24 mouse cellular contexts compared by ENCODE assay signal in genomic region chr7:75899517-75899916, GRCm38 (mm10). TPM values are rescaled to one million over a fixed set of nuclear protein-coding genes. Genes with fewer than 3 reads are reported as not detected.
A peak's percentile ranks its signal among the peaks of the same experiment; 100 is the strongest.
DNase-seq lines count a peak whose midpoint lies in the region; ATAC-seq lines count a peak whose summit lies in the region.
"Had no signal": no experiment of that assay in that cellular context is flagged by ENCODE, and none has a peak within 500 bp of the region (broad histone marks: within the 10 kb centered on the region; RNA-seq: fewer than 3 reads in every experiment).

No protein-coding gene starts in this region.

- H3K4me2 ChIP-seq in midbrain, embryonic 11.5 days: no peak overlapping the region
- H3K4me2 ChIP-seq in midbrain, embryonic 14.5 days (ENCODE audit: low read length): no peak overlapping the region
- H3K4me2 ChIP-seq: heart, embryonic 15.5 days; midbrain, embryonic 12.5 days; neural tube, embryonic 13.5 days had no signal

- 46% methylated on average over 8 of the region's 8 CpGs for WGBS in midbrain, embryonic 11.5 days
- WGBS in midbrain, embryonic 14.5 days: 39% methylated on average over 8 of the region's 8 CpGs

- no peaks in the 10 kb centered on the region for H3K36me3 ChIP-seq in midbrain, embryonic 11.5 days (ENCODE audit: control insufficient read depth, insufficient read depth, low read length)
- no peaks in the 10 kb centered on the region for H3K36me3 ChIP-seq in midbrain, embryonic 14.5 days (ENCODE audit: control insufficient read depth, insufficient read depth, low read length)
- H3K36me3 ChIP-seq: embryonic facial prominence, embryonic 10.5 days; heart, embryonic 15.5 days; limb, embryonic 10.5 days; midbrain, embryonic 12.5 days; neural tube, embryonic 13.5 days had no signal

- H3K27me3 ChIP-seq in midbrain, embryonic 11.5 days (ENCODE audit: control insufficient read depth, insufficient read depth, low read length): no peaks in the 10 kb centered on the region
- H3K27me3 ChIP-seq in midbrain, embryonic 14.5 days (ENCODE audit: control insufficient read depth, insufficient read depth, low read length): no peaks in the 10 kb centered on the region
- H3K27me3 ChIP-seq: heart, embryonic 15.5 days; midbrain, embryonic 12.5 days; neural tube, embryonic 13.5 days had no signal

- H3K4me3 ChIP-seq in midbrain, embryonic 11.5 days (ENCODE audit: low read depth, low read length): no peak overlapping the region
- no peak overlapping the region for H3K4me3 ChIP-seq in midbrain, embryonic 14.5 days (replicated peaks; ENCODE audit: low read depth, low read length)
- H3K4me3 ChIP-seq: embryonic facial prominence, embryonic 10.5 days; heart, adult 2 months; heart, embryonic 15.5 days; left cerebral cortex, adult 2 months; limb, embryonic 10.5 days; midbrain, embryonic 12.5 days; neural tube, embryonic 13.5 days had no signal

- no peaks in the 10 kb centered on the region for H3K4me1 ChIP-seq in midbrain, embryonic 11.5 days (ENCODE audit: control insufficient read depth, insufficient read depth, low read length)
- no peaks in the 10 kb centered on the region for H3K4me1 ChIP-seq in midbrain, embryonic 14.5 days (ENCODE audit: control insufficient read depth, insufficient read depth, low read length)
- H3K4me1 ChIP-seq: embryonic facial prominence, embryonic 10.5 days; limb, embryonic 10.5 days; midbrain, embryonic 12.5 days; neural tube, embryonic 13.5 days had no signal

- ATAC-seq in midbrain, embryonic 11.5 days (ENCODE audit: low FRiP score): no peak
- ATAC-seq in midbrain, embryonic 14.5 days (ENCODE audit: low FRiP score, low TSS enrichment): no peak
- peak; percentile 57 for ATAC-seq in megakaryocyte progenitor cell, adult 5-6 weeks (replicated peaks; ENCODE audit: poor library complexity)
- ATAC-seq in erythroid progenitor cell, adult 5-6 weeks (replicated peaks; ENCODE audit: low FRiP score, poor library complexity, severe bottlenecking): no peak
- ATAC-seq: forebrain, embryonic 14.5 days had no signal

- H3K9ac ChIP-seq in midbrain, embryonic 11.5 days (ENCODE audit: low read length): no peak overlapping the region
- no peak overlapping the region for H3K9ac ChIP-seq in midbrain, embryonic 14.5 days (replicated peaks; ENCODE audit: low read length)
- H3K9ac ChIP-seq: heart, embryonic 15.5 days; liver, postnatal 0 days; midbrain, embryonic 12.5 days; neural tube, embryonic 13.5 days had no signal

- DNase-seq in embryo, embryonic 10.5 days (ENCODE audit: low spot score): peak; percentile 5
- DNase-seq in embryo, embryonic 11 days: no peak
- DNase-seq in midbrain, embryonic 11.5 days (ENCODE audit: low spot score, missing footprints): peak; percentile 60
- DNase-seq in midbrain, embryonic 14.5 days: no peak
- no peak for DNase-seq in cerebellum, adult 9-10 months
- DNase-seq: cerebellum, adult 11 months; cerebellum, postnatal 25 days; gastrocnemius, postnatal 14 days; heart, adult 2 months; kidney, adult 9 months; kidney, postnatal 25 days; liver, postnatal 0 days; lung, postnatal 14 days; right cerebral cortex, adult 18-20 months; thymus, adult 2 months had no signal

- H3K9me3 ChIP-seq in midbrain, embryonic 11.5 days (ENCODE audit: control insufficient read depth, low read length): no peaks in the 10 kb centered on the region
- no peaks in the 10 kb centered on the region for H3K9me3 ChIP-seq in midbrain, embryonic 14.5 days (ENCODE audit: control insufficient read depth, low read length)
- H3K9me3 ChIP-seq: embryonic facial prominence, embryonic 10.5 days; heart, embryonic 15.5 days; limb, embryonic 10.5 days; midbrain, embryonic 12.5 days; neural tube, embryonic 13.5 days had no signal

- no peak overlapping the region for H3K27ac ChIP-seq in midbrain, embryonic 11.5 days (ENCODE audit: low read depth, low read length)
- no peak overlapping the region for H3K27ac ChIP-seq in midbrain, embryonic 14.5 days (replicated peaks; ENCODE audit: low read depth, low read length)
- H3K27ac ChIP-seq: embryonic facial prominence, embryonic 10.5 days; heart, adult 2 months; heart, embryonic 15.5 days; left cerebral cortex, adult 2 months; limb, embryonic 10.5 days; midbrain, embryonic 12.5 days; neural tube, embryonic 13.5 days had no signal

RNA-seq across cellular contexts. Expression of gene Klhl25, which starts 51.4 kb away (rescaled TPM):
- polyA plus RNA-seq in midbrain, embryonic 11.5 days (2014; fragmentation: Nextera tagmentation; extraction: Ambion mirVana): 17.7 and 21.2 TPM in 2 replicates
- polyA plus RNA-seq in midbrain, embryonic 14.5 days (2014; fragmentation: Nextera tagmentation; extraction: Ambion mirVana): 23.4 and 25.0 TPM in 2 replicates
- total RNA-seq in megakaryocyte progenitor cell, adult 5-6 weeks (2015): 4.0 and 5.4 TPM in 2 replicates
- total RNA-seq in megakaryocyte progenitor cell, adult 5-6 weeks (2017): 8.7 and 9.0 TPM in 2 replicates
- total RNA-seq in erythroid progenitor cell, adult 5-6 weeks (2015; ENCODE audit: low replicate concordance): 8.6 and 28.1 TPM in 2 replicates
- 25.9 and 41.9 TPM in 2 replicates for total RNA-seq in erythroid progenitor cell, adult 5-6 weeks (2017; ENCODE audit: low replicate concordance)

Comparison
In these comparisons a context has a peak if more than half of its experiments do, and no peak if none do; other contexts are left out.
1. DNase-seq: peak in embryo, embryonic 10.5 days (single experiment) and midbrain, embryonic 11.5 days (single experiment); none in embryo, embryonic 11 days (single experiment), midbrain, embryonic 14.5 days (single experiment) and cerebellum, adult 9-10 months (single experiment).